Mouse (Mus musculus) activated CD4-positive, CD25-positive, alpha-beta regulatory T cell, adult 4 months (primary cell): ENCODE measurements around the gene Slc38a2. TPM values are rescaled to one million over a fixed set of nuclear protein-coding genes. Genes with fewer than 3 reads are reported as not detected.

Experiments used
- ATAC-seq: one replicate; pipeline ENCODE4 v1.8.0; 2017
- polyA plus RNA-seq, 2 experiments: library from polyadenylated mRNA; unstranded; fragments of 100-300 nt; shearing (Covaris generic); gene quantifications; one replicate each; pipeline ENCODE4 v1.2.1; 2017

The Slc38a2 gene
- polyA plus RNA-seq, 2 experiments from 2014 or later: 36.1 to 47.0 TPM

GRCm38 (mm10) chr15:96717181-96717580, 17.7 kb upstream of the Slc38a2 start:
- no peak for ATAC-seq

GRCm38 (mm10) chr15:96716371-96716770, 16.8 kb upstream of the Slc38a2 start:
- no peak for ATAC-seq

GRCm38 (mm10) chr15:96715692-96716080, 16.2 kb upstream of the Slc38a2 start:
- ATAC-seq: no peak

- no peak for ATAC-seq
Observed at GRCm38 (mm10) chr15:96715079-96715691, 15.7 kb upstream of the Slc38a2 start.

GRCm38 (mm10) chr15:96714676-96715016, 15.1 kb upstream of the Slc38a2 start:
- ATAC-seq: no peak

- ATAC-seq: no peak
Observed at GRCm38 (mm10) chr15:96713758-96714675, 14.5 kb upstream of the Slc38a2 start.

GRCm38 (mm10) chr15:96712338-96712737, 12.8 kb upstream of the Slc38a2 start:
- ATAC-seq: no peak

- no peak for ATAC-seq
Observed at GRCm38 (mm10) chr15:96711664-96712063, 12.1 kb upstream of the Slc38a2 start.

GRCm38 (mm10) chr15:96710352-96711114, 11.0 kb upstream of the Slc38a2 start:
- no peak for ATAC-seq

- peak; percentile 73 for ATAC-seq
Observed at GRCm38 (mm10) chr15:96709491-96710351, 10.2 kb upstream of the Slc38a2 start.

- no peak for ATAC-seq
Observed at GRCm38 (mm10) chr15:96708976-96709490, 9.5 kb upstream of the Slc38a2 start.

GRCm38 (mm10) chr15:96708428-96708827, 8.9 kb upstream of the Slc38a2 start:
- no peak for ATAC-seq

- no peak for ATAC-seq
Observed at GRCm38 (mm10) chr15:96707936-96708335, 8.4 kb upstream of the Slc38a2 start.

- ATAC-seq: no peak
Observed at GRCm38 (mm10) chr15:96702466-96703031, 3.0 kb upstream of the Slc38a2 start.

- ATAC-seq: no peak
Observed at GRCm38 (mm10) chr15:96700766-96701165, 1.2 kb upstream of the Slc38a2 start.

- ATAC-seq: peak; percentile 29
Observed at GRCm38 (mm10) chr15:96698658-96699448, 677 bp downstream of the Slc38a2 start.

- ATAC-seq: no peak
Observed at GRCm38 (mm10) chr15:96697901-96698657, 1.5 kb downstream of the Slc38a2 start.

GRCm38 (mm10) chr15:96696486-96697284, 2.8 kb downstream of the Slc38a2 start:
- ATAC-seq: peak; percentile 10
